ENCODE assay signal across 8 mouse cellular contexts in genomic region chrX:9747305-9747938, GRCm38 (mm10).
DNase-seq lines count a peak whose midpoint lies in the region; ATAC-seq and TF ChIP-seq lines count a peak whose summit lies in the region.

No protein-coding gene starts in this region.

- H3K4me3 ChIP-seq in kidney, adult 2 months (ENCODE audit: insufficient read depth, low read depth, low read length) = peak overlapping the region; percentile 6; the same call in 1 of the 2 replicates
- peak overlapping the region; percentile 40 for H3K4me3 ChIP-seq in limb, embryonic 13.5 days
- peak overlapping the region; percentile 34 for H3K4me3 ChIP-seq in midbrain, embryonic 15.5 days
- peak overlapping the region; percentile 27 for H3K4me3 ChIP-seq in stomach, embryonic 14.5 days (ENCODE audit: low read depth, low read length)

- ATAC-seq in limb, embryonic 13.5 days (ENCODE audit: low FRiP score, low read depth) = peak; percentile 54; the same call in 1 of the 2 replicates
- peak; percentile 62; the same call in 1 of the 2 replicates for ATAC-seq in midbrain, embryonic 15.5 days (replicated peaks)
- peak; percentile 79 for ATAC-seq in stomach, embryonic 14.5 days (ENCODE audit: insufficient number of reproducible peaks, insufficient read depth, low FRiP score, low read depth)

- peak; percentile 32; the same call in 1 of the 2 replicates for TF ChIP-seq CTCF in kidney, adult 2 months (conservative IDR thresholded peaks at IDR 0.05; ENCODE audit: insufficient read depth, insufficient read length, low read depth, low read length)

- H3K27ac ChIP-seq in kidney, adult 2 months (ENCODE audit: insufficient read depth, low read depth, low read length) = no peak overlapping the region
- no peak overlapping the region for H3K27ac ChIP-seq in limb, embryonic 13.5 days
- no peak overlapping the region for H3K27ac ChIP-seq in midbrain, embryonic 15.5 days
- H3K27ac ChIP-seq in stomach, embryonic 14.5 days (ENCODE audit: low read length) = no peak overlapping the region

- 6% methylated on average over 14 of the region's 27 CpGs for WGBS in kidney, adult 2 months
- WGBS in limb, embryonic 13.5 days = 15% methylated on average over 24 of the region's 27 CpGs
- WGBS in midbrain, embryonic 15.5 days = 28% methylated on average over 24 of the region's 27 CpGs
- 21% methylated on average over 26 of the region's 27 CpGs for WGBS in stomach, embryonic 14.5 days

- H3K36me3 ChIP-seq in kidney, adult 2 months (ENCODE audit: control insufficient read depth, insufficient read depth, low read length) = no peaks in the 10 kb centered on the region
- H3K36me3 ChIP-seq in limb, embryonic 13.5 days = no peaks in the 10 kb centered on the region
- no peaks in the 10 kb centered on the region for H3K36me3 ChIP-seq in midbrain, embryonic 15.5 days (replicated peaks)
- H3K36me3 ChIP-seq in stomach, embryonic 14.5 days (ENCODE audit: control insufficient read depth, insufficient read depth, low read length) = no peaks in the 10 kb centered on the region

- no peak for TF ChIP-seq POLR2A in kidney, adult 2 months (IDR thresholded peaks at IDR 0.05; ENCODE audit: low read depth, low read length)

- no peak overlapping the region for H3K9ac ChIP-seq in limb, embryonic 13.5 days
- no peak overlapping the region for H3K9ac ChIP-seq in midbrain, embryonic 15.5 days
- H3K9ac ChIP-seq in stomach, embryonic 14.5 days (replicated peaks; ENCODE audit: low read depth, low read length) = no peak overlapping the region

- no peaks in the 10 kb centered on the region for H3K9me3 ChIP-seq in limb, embryonic 13.5 days
- no peaks in the 10 kb centered on the region for H3K9me3 ChIP-seq in midbrain, embryonic 15.5 days
- no peaks in the 10 kb centered on the region for H3K9me3 ChIP-seq in stomach, embryonic 14.5 days (ENCODE audit: control insufficient read depth, low read depth, low read length)

- H3K27me3 ChIP-seq in kidney, adult 2 months (replicated peaks; ENCODE audit: control insufficient read depth, insufficient read depth, low read length) = no peaks in the 10 kb centered on the region
- no peaks in the 10 kb centered on the region for H3K27me3 ChIP-seq in limb, embryonic 13.5 days
- no peaks in the 10 kb centered on the region for H3K27me3 ChIP-seq in midbrain, embryonic 15.5 days (replicated peaks)
- no peaks in the 10 kb centered on the region for H3K27me3 ChIP-seq in stomach, embryonic 14.5 days (ENCODE audit: control insufficient read depth, insufficient read depth, low read length)

- H3K4me1 ChIP-seq in kidney, adult 2 months (ENCODE audit: control insufficient read depth, insufficient read depth, low read length) = no peaks in the 10 kb centered on the region
- no peaks in the 10 kb centered on the region for H3K4me1 ChIP-seq in limb, embryonic 13.5 days
- no peaks in the 10 kb centered on the region for H3K4me1 ChIP-seq in midbrain, embryonic 15.5 days
- no peaks in the 10 kb centered on the region for H3K4me1 ChIP-seq in stomach, embryonic 14.5 days (ENCODE audit: control insufficient read depth, insufficient read depth, low read length)

- peak overlapping the region; percentile 60 for H3K4me2 ChIP-seq in limb, embryonic 13.5 days (replicated peaks)
- peak overlapping the region; percentile 57 for H3K4me2 ChIP-seq in midbrain, embryonic 15.5 days
- peak overlapping the region; percentile 41 for H3K4me2 ChIP-seq in stomach, embryonic 14.5 days (replicated peaks; ENCODE audit: low read depth, low read length)

- peak; percentile 1 for DNase-seq in cerebellum, adult 11-12 months
- no peak for DNase-seq in cerebellum, adult 8-10 months
- peak; percentile 31 for DNase-seq in c-Kit-positive CD71-positive TER-119-negative erythroid progenitor cells, embryonic 14.5 days (ENCODE audit: low read depth)
- peak; percentile 1 to 42 for DNase-seq in frontal cortex, adult 2 months (ENCODE audit: extremely low spot score in 1 of 2, low spot score in 1 of 2)
- DNase-seq in kidney, adult 2 months = peak; percentile 19
